Mouse (Mus musculus): ENCODE results near the gene Erp27. TPM values are rescaled to one million over a fixed set of nuclear protein-coding genes. Genes with fewer than 3 reads are reported as not detected.

The Erp27 gene
- polyA plus RNA-seq (2015; fragmentation: Nextera tagmentation; extraction: Ambion mirVana), result 0.45 and 0.53 TPM in 2 replicates

DNA sequence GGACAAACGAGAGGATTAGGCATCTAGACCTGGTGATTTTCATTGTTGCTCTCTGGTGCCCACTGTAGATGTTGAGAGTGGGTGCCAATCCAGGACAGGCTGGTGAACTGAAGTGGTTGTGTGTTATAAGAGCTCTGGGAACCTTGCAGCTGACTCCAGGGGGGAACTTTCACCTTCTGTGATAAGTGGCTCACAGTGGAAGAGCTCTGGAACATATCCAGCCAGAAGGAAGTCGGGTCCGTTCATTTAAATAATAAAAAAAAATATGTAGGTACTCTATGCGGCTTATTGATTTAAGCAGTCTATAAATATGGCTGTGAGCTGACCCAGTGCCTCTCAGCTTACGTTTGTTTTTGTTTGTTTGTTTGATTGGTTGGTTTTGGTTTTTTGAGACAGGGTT, at the start of gene Erp27:
Erp27 (minus strand) TSS at position 101 of the 400 bp plus-strand sequence.

GRCm38 (mm10) chr6:136941051-136942021, 19.4 kb upstream of the Erp27 start, which contains the start of gene Arhgdib:
Arhgdib (minus strand) TSS chr6:136941899.

GRCm38 (mm10) chr6:136923532-136923931, 1.6 kb upstream of the Erp27 start, which contains the start of gene Pde6h:
Pde6h (plus strand) TSS chr6:136923832.

GRCm38 (mm10) chr6:136875670-136876069, 46.3 kb downstream of the Erp27 start, which contains the start of gene Mgp:
Mgp (minus strand) TSS chr6:136875823.

Other genes starting within 250 kb of the Erp27 start
- 0.05 TPM in 1 of 2 replicates, not detected in the other for gene Gucy2c, start 140.4 kb downstream of the Erp27 start, polyA plus RNA-seq (2015; fragmentation: Nextera tagmentation; extraction: Ambion mirVana)
- 0.16 and 0.20 TPM in 2 replicates for gene Hist4h4, start 117.8 kb downstream of the Erp27 start, polyA plus RNA-seq (2015; fragmentation: Nextera tagmentation; extraction: Ambion mirVana)
- 174 and 180 TPM in 2 replicates for gene H2afj, start 113.9 kb downstream of the Erp27 start, polyA plus RNA-seq (2015; fragmentation: Nextera tagmentation; extraction: Ambion mirVana)
- gene BC049715, start 94.6 kb downstream of the Erp27 start, polyA plus RNA-seq (2015; fragmentation: Nextera tagmentation; extraction: Ambion mirVana), result 0.54 and 0.58 TPM in 2 replicates
- gene Wbp11, start 93.9 kb downstream of the Erp27 start, polyA plus RNA-seq (2015; fragmentation: Nextera tagmentation; extraction: Ambion mirVana), result 45.0 and 50.6 TPM in 2 replicates
- not detected in 2 replicates for gene Smco3, start 86.7 kb downstream of the Erp27 start, polyA plus RNA-seq (2015; fragmentation: Nextera tagmentation; extraction: Ambion mirVana)
- 3.8 and 4.7 TPM in 2 replicates for gene Art4, start 64.4 kb downstream of the Erp27 start, polyA plus RNA-seq (2015; fragmentation: Nextera tagmentation; extraction: Ambion mirVana)
- gene Mgp, start 46.4 kb downstream of the Erp27 start, polyA plus RNA-seq (2015; fragmentation: Nextera tagmentation; extraction: Ambion mirVana), result 567 and 833 TPM in 2 replicates
- 0.51 and 0.61 TPM in 2 replicates for gene Pde6h, start 1.7 kb upstream of the Erp27 start, polyA plus RNA-seq (2015; fragmentation: Nextera tagmentation; extraction: Ambion mirVana)
- gene Arhgdib, start 19.7 kb upstream of the Erp27 start, polyA plus RNA-seq (2015; fragmentation: Nextera tagmentation; extraction: Ambion mirVana), result 96.9 and 120 TPM in 2 replicates
- gene Rerg, start 248.3 kb upstream of the Erp27 start, polyA plus RNA-seq (2015; fragmentation: Nextera tagmentation; extraction: Ambion mirVana), result 23.1 and 24.0 TPM in 2 replicates